Mouse (Mus musculus) testis, adult 2 months (tissue): ENCODE data around the gene Map3k10.

Experiments used
- CTCF ChIP-seq: fragments of 200-500 bp; IDR thresholded peaks from 2 replicates; pipeline ENCODE4 v1.5.1; 2012; ENCODE audit warnings: low read depth, mild to moderate bottlenecking, inconsistent platforms, low read length, moderate library complexity; ENCODE audit not compliant: control insufficient read depth, insufficient read depth, insufficient replicate concordance
- POLR2A ChIP-seq: fragments of 200-500 bp; IDR thresholded peaks from 2 replicates; pipeline ENCODE4 v1.6.1; 2012; ENCODE audit warnings: low read depth, mild to moderate bottlenecking, inconsistent platforms, low read length, moderate library complexity; ENCODE audit not compliant: control insufficient read depth

DNA sequence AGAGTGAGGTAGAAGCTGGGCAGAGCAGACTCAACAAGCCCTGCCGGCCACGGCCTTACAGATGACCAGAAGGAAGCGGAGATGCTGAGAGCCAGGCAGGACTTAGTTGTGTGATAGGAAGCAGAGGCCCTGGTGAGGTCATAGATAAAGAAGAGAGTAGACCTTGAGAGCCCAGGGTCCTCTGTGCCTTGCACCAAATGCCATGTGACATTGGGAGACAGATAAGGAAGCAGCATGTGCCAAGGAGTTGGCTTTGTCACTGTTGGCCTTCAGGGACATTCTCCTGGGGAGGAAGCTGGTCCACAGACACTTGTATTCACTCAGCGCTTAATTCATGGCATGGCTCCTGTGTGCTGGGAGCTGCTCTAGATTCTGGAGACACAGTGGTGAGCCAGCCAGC is 65.1 kb downstream of the Map3k10 start:
- no peak for TF ChIP-seq CTCF
- peak; percentile 45; the same call in 1 of the 2 replicates for TF ChIP-seq POLR2A
